Mouse (Mus musculus): Measurements from ENCODE around the gene Cryba1.

DNA sequence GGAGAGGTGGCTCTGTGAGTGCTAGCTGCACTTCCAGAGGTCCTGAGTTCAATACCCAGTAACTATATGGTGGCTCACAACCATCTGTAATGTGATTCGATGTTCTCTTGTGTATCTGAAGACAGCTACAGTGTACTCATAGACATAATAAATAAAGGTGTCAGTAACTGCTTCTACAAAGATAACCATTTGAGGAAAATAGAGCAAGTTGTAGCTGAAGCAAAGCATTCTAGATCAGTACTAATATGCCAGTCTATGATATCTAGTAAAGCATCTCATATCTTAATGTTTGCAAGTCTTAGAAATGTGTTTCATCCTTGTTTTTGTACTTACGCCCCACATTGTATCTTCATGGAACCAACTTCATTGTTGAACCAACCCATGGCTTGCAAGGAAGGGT, 6.0 kb downstream of the Cryba1 start:
- TF ChIP-seq CTCF (IDR thresholded peaks at IDR 0.05; ENCODE audit: low read depth, low read length) (no peak), POLR2AphosphoS5 (IDR thresholded peaks at IDR 0.05; ENCODE audit: insufficient replicate concordance, low read depth, low read length) (no peak)
